Mouse (Mus musculus) cerebellum, adult 2 months (tissue): ENCODE results near the gene Ndufv1.

Experiments
- CTCF ChIP-seq: fragments of 200-500 bp; IDR thresholded peaks from 2 replicates; pipeline ENCODE4 v1.5.1; 2011; ENCODE audit warnings: low read depth, mild to moderate bottlenecking, control low read depth, low read length, moderate library complexity, borderline replicate concordance; ENCODE audit not compliant: insufficient read depth
- POLR2A ChIP-seq: fragments of 200-500 bp; IDR thresholded peaks from 2 replicates; pipeline ENCODE4 v1.6.1; 2011; ENCODE audit warnings: low read length, control low read depth, borderline replicate concordance; ENCODE audit not compliant: insufficient read depth

DNA sequence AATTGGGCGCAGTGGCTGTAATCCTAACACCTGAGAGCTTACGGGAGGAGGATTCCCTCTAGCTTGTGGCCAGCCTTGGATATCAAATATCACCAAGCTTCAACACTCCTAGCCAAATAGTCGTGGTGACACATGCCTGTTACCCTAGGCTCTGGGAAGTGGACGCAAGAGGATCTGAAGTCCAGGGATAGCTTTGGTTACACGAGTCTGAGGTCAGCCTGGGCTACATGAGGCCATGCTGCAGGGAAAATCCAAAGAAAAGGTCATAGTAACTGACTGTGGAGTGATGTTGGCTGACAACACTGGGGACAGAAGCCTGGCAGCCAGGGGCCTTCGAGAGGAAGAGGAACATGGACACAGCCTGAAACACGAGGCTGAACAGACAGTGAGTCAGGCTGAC lies 16.5 kb downstream of the Ndufv1 start:
- TF ChIP-seq POLR2A (no peak), CTCF (no peak)
